Mouse (Mus musculus) heart, postnatal 0 days (tissue): ENCODE measurements around the gene Pou2f2.

Experiments used
- CTCF ChIP-seq: IDR thresholded peaks from 2 replicates; pipeline ENCODE4 v1.5.1; 2016; ENCODE audit warnings: antibody characterized with exemption, control low read depth, low read depth
- EP300 ChIP-seq: IDR thresholded peaks from 2 replicates; pipeline ENCODE4 v1.6.1; 2016; ENCODE audit warnings: antibody characterized with exemption, low read depth

DNA sequence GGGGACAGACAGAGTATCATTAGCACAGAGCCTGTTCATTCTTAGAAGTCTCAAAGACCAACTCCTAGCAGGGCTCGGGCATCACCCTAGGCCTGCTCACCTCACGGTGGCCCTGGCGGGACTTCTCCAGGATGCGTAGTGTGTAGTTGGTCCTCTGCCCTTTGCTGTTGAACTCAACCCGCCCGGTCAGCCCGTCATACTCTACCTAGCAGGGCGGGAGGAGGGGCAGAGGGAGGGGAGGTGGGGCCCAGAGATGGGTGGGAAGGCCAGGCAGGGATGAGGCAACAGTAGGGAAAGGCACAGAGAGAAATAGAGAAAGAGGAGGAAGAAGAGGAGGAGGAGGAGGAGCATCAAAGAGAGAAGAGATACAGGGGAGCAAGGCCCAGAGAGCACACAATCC is 121.1 kb downstream of the Pou2f2 start:
- TF ChIP-seq CTCF (no peak), EP300 (no peak)
